Mouse (Mus musculus) megakaryocyte progenitor cell, adult 5-6 weeks (primary cell): Measurements from ENCODE around the gene Abca6. TPM values are rescaled to one million over a fixed set of nuclear protein-coding genes. Genes with fewer than 3 reads are reported as not detected.

Experiments
- ATAC-seq: replicated peaks from 2 replicates; pipeline ENCODE4 v1.8.0; 2016; ENCODE audit warnings: mild to moderate bottlenecking, moderate TSS enrichment, inconsistent platforms; ENCODE audit not compliant: poor library complexity
- total RNA-seq, 2 experiments: library from RNA; stranded (forward) in 1 of 2; stranded (reverse) in 1 of 2; fragments of 157-497, 149-512 nt in 1 of 2; fragments of 200-1000 nt in 1 of 2; gene quantifications; 2 replicates each; pipeline versions ENCODE4 v1.2.3 to v1.2.4; 2015 to 2017

Gene Abca6
- total RNA-seq, 2 experiments from 2014 or later: 0.04 to 1.3 TPM

DNA sequence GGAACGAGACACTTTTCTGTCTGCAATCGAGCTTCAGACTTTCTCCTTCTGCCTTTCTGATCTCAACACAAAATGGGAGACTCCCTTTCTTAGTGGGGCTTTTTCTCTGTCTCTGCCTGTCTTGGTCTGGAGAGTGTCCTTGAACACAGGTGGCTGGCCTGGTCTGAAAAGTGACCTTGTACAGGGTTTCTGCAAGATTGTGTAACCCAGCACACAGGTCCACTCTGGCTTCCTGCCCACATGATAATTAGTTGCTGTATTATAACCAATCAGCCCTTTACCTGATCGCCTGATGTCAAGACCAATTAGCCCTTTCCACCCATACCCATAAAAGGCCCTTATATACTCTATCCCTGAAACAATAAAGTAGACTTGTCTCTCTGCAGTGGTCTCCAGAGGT, 52.7 kb downstream of the Abca6 start:
- ATAC-seq: no peak

- no peak for ATAC-seq
Measured at GRCm38 (mm10) chr11:110196561-110197306, 54.8 kb downstream of the Abca6 start.

DNA sequence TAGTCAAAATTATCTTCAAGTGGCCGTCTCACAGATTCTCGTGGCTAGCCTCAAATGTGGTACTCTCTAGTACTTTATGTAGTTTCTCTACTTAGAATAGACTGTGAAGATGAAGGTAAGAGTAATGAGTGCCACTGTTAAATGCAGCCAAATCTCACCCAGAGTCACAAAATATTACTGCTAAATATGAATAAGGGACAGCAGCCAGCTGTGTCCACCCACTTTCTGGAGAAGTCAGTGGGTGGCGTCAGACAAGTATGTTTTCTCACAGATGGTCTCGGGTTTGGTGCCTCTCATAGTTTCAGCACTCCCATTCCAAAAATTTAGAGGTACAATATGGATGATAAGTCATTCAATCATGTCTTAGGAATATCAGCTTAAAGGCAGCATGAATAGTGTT, 56.3 kb downstream of the Abca6 start:
- ATAC-seq: no peak

GRCm38 (mm10) chr11:110171212-110171611, 80.4 kb downstream of the Abca6 start:
- no peak for ATAC-seq

- no peak for ATAC-seq
Measured at GRCm38 (mm10) chr11:110167459-110168251, 83.9 kb downstream of the Abca6 start, which contains the start of gene Abca9. TSS of gene Abca9 (minus strand) at chr11:110168196.

- ATAC-seq: peak; percentile 99
Measured at GRCm38 (mm10) chr11:110165822-110166221, 85.8 kb downstream of the Abca6 start.

DNA sequence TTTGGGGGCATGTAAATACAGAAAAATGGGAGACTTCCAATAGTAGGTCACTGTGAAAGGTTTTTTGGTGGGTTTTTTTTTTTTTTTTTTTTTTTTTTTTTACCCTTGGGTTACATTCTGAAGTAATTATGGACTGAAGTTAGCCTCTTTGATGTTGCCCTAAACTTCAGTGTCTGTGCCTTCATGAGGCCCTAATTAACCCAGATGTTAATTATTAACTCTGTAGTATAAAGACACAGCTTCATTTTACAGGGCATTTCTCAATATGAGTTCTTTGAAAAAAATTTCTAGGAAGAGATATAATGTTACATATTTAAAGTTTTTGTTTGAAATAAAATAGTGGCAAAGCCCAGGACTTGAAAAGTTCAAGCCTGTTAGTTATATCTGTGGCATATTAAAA, 86.2 kb downstream of the Abca6 start:
- ATAC-seq: no peak

DNA sequence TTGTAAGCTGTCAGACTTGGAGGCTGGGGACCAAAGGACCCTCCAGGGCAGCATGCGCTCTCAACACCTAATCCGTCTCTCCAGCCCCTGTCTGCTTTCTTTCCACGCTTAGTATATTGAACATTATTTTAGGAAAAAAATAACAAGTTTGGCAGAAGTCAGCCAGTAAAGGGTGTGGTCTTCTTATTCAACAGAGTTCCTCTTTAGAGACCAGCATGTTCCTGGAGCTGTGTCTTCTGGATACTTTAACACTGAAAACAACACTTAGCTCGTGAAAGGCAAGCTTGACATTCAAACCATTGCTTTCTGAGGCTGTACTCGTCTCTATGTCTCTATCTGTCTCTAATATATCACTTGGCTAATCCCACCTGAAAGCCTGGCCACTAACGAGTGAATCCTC, 94.5 kb downstream of the Abca6 start:
- no peak for ATAC-seq

DNA sequence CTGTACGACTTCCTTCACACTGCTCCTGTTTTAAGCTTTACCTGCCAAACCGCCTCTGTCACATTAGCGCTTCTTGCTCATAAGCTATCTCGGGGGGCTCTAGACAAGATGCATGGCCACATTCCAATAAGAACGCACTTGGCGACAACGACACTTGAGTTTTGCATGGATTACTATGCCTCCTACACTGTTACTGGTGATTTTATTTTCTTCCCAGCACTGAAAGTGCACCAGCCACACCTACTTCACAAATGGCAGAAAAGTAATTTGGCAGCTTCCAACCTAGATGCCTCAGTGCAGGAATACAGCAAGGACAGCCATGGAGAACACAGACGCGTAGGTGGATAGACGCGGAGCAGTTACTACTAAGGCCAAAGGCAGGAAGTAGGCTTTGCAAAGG, 95.6 kb downstream of the Abca6 start:
- ATAC-seq: no peak

- ATAC-seq: peak; percentile 71
Measured at GRCm38 (mm10) chr11:110147640-110148039, 103.9 kb downstream of the Abca6 start.

GRCm38 (mm10) chr11:110145421-110145820, 106.2 kb downstream of the Abca6 start:
- ATAC-seq: no peak

GRCm38 (mm10) chr11:110130760-110131159, 120.8 kb downstream of the Abca6 start:
- ATAC-seq: peak; percentile 69

Other genes with a start within 250 kb of the Abca6 start
- 0.07 TPM in 1 of 2 replicates, not detected in the other for gene Abca8a, start 155.8 kb downstream of the Abca6 start, total RNA-seq (2015)
- gene Abca8a, start 155.8 kb downstream of the Abca6 start, total RNA-seq (2017): not detected in 2 replicates
- 3.4 and 3.7 TPM in 2 replicates for gene Abca9, start 83.6 kb downstream of the Abca6 start, total RNA-seq (2015)
- 3.1 and 3.8 TPM in 2 replicates for gene Abca9, start 83.6 kb downstream of the Abca6 start, total RNA-seq (2017)
- 0.02 and 0.52 TPM in 2 replicates for gene Abca5, start 85.9 kb upstream of the Abca6 start, total RNA-seq (2015)
- gene Abca5, start 85.9 kb upstream of the Abca6 start, total RNA-seq (2017): 0.20 and 0.62 TPM in 2 replicates
- 10.4 and 12.7 TPM in 2 replicates for gene Map2k6, start 147.3 kb upstream of the Abca6 start, total RNA-seq (2015)
- 13.8 and 16.7 TPM in 2 replicates for gene Map2k6, start 147.3 kb upstream of the Abca6 start, total RNA-seq (2017)